Comparison of ENCODE assay signal across 25 mouse cellular contexts in genomic region chr5:47795273-47795672, GRCm38 (mm10).
"Had no signal": no experiment of that assay in that cellular context is flagged by ENCODE, and none has a peak within 500 bp of the region (broad histone marks: within the 10 kb centered on the region; RNA-seq: fewer than 3 reads in every experiment).

No protein-coding gene starts in this region.

- H3K4me2 ChIP-seq: limb, embryonic 13.5 days; liver, embryonic 12.5 days; liver, embryonic 15.5 days; midbrain, embryonic 13.5 days; neural tube, embryonic 13.5 days had no signal

- H3K9me3 ChIP-seq: limb, embryonic 10.5 days; limb, embryonic 13.5 days; liver, embryonic 12.5 days; liver, embryonic 15.5 days; midbrain, embryonic 10.5 days; midbrain, embryonic 13.5 days; neural tube, embryonic 13.5 days had no signal

- H3K4me3 ChIP-seq: layer of hippocampus, adult 2 months; limb, embryonic 10.5 days; limb, embryonic 13.5 days; liver, embryonic 12.5 days; liver, embryonic 15.5 days; megakaryocyte, embryonic 14.5 days; midbrain, embryonic 10.5 days; midbrain, embryonic 13.5 days; myocyte; neural tube, embryonic 13.5 days had no signal

- H3K27ac ChIP-seq: layer of hippocampus, adult 2 months; limb, embryonic 10.5 days; limb, embryonic 13.5 days; liver, embryonic 12.5 days; liver, embryonic 15.5 days; midbrain, embryonic 10.5 days; midbrain, embryonic 13.5 days; neural tube, embryonic 13.5 days had no signal

- DNase-seq: kidney, adult 18-20 months; kidney, adult 9 months; kidney, postnatal 25 days; layer of hippocampus, adult 9-11 months; liver; lung, adult 18-20 months; lung, postnatal 36 days; retina, postnatal 1 day; right cerebral cortex, postnatal 25 days; spleen, adult 18-20 months; thymus, adult 2 months; thymus, postnatal 14 days; thymus, postnatal 4 days had no signal

- H3K36me3 ChIP-seq: limb, embryonic 10.5 days; limb, embryonic 13.5 days; liver, embryonic 12.5 days; liver, embryonic 15.5 days; midbrain, embryonic 10.5 days; midbrain, embryonic 13.5 days; neural tube, embryonic 13.5 days had no signal

- H3K9ac ChIP-seq: limb, embryonic 13.5 days; liver, embryonic 12.5 days; liver, embryonic 15.5 days; midbrain, embryonic 13.5 days; neural tube, embryonic 13.5 days had no signal

- H3K4me1 ChIP-seq: liver, embryonic 12.5 days; liver, embryonic 15.5 days; megakaryocyte, embryonic 14.5 days; midbrain, embryonic 10.5 days; midbrain, embryonic 13.5 days; neural tube, embryonic 13.5 days had no signal

- ATAC-seq: intestine, embryonic 16.5 days; liver, embryonic 12.5 days; midbrain, embryonic 13.5 days; midbrain, embryonic 16.5 days had no signal

- H3K27me3 ChIP-seq: limb, embryonic 13.5 days; liver, embryonic 12.5 days; liver, embryonic 15.5 days; megakaryocyte, embryonic 14.5 days; midbrain, embryonic 13.5 days; neural tube, embryonic 13.5 days had no signal
